Mouse (Mus musculus) hindbrain, embryonic 14.5 days (tissue): ENCODE measurements around the gene Dtnb. TPM values are rescaled to one million over a fixed set of nuclear protein-coding genes. Genes with fewer than 3 reads are reported as not detected.
A peak's percentile ranks its signal among the peaks of the same experiment; 100 is the strongest.

ENCODE experiments used
- ATAC-seq: fragments of 200-750 bp; cut with Nextera tagmentation; 2 replicates; pipeline ENCODE4 v1.8.0; 2017; ENCODE audit warnings: moderate number of reproducible peaks, mild to moderate bottlenecking, moderate TSS enrichment, moderate library complexity; ENCODE audit not compliant: low FRiP score
- DNase-seq: peaks from one replicate; pipeline ENCODE4 v3.0.0-alpha.2; 2015; ENCODE audit warnings: low spot score
- H3K27ac ChIP-seq: fragments of 300-500 bp; sonication (generic); 2 replicates; pipeline ENCODE4 v1.5.1; 2014; ENCODE audit warnings: mild to moderate bottlenecking, moderate library complexity
- H3K27me3 ChIP-seq: fragments of 300-500 bp; sonication (generic); 2 replicates; pipeline ENCODE4 v1.6.1; 2014; ENCODE audit warnings: mild to moderate bottlenecking, low read length, mixed read lengths; ENCODE audit not compliant: control insufficient read depth, insufficient read depth
- H3K36me3 ChIP-seq: fragments of 300-500 bp; sonication (generic); replicated peaks from 2 replicates; pipeline ENCODE4 v1.6.1; 2014; ENCODE audit not compliant: control insufficient read depth, insufficient read depth
- H3K4me1 ChIP-seq: fragments of 300-500 bp; sonication (generic); replicated peaks from 2 replicates; pipeline ENCODE4 v1.6.1; 2014; ENCODE audit warnings: antibody characterized with exemption, low read length, mixed read lengths; ENCODE audit not compliant: control insufficient read depth, insufficient read depth
- H3K4me2 ChIP-seq: fragments of 300-500 bp; sonication (generic); replicated peaks from 2 replicates; pipeline ENCODE4 v1.6.1; 2014; ENCODE audit warnings: mild to moderate bottlenecking, moderate library complexity
- H3K4me3 ChIP-seq: fragments of 300-500 bp; sonication (generic); replicated peaks from 2 replicates; pipeline ENCODE4 v1.5.1; 2014; ENCODE audit warnings: mild to moderate bottlenecking, low read length
- H3K9ac ChIP-seq: fragments of 300-500 bp; sonication (generic); 2 replicates; pipeline ENCODE4 v1.6.1; 2014
- H3K9me3 ChIP-seq: fragments of 300-500 bp; sonication (generic); 2 replicates; pipeline ENCODE4 v1.6.1; 2016; ENCODE audit warnings: low read length; ENCODE audit not compliant: control insufficient read depth
- WGBS: fragments of 180-500 bp; shearing (Covaris S2); extraction: QIAGEN DNeasy Blood & Tissue Kit; methylation state at CpG from one replicate; pipeline ENCODE4 v1.1.7; 2014; 5-methylcytosine and 5-hydroxymethylcytosine counted together
- polyA plus RNA-seq: library from polyadenylated mRNA; unstranded; fragments of >200 nt; fragmentation: Nextera tagmentation; extraction: Ambion mirVana; gene quantifications from 2 replicates; pipeline ENCODE4 v1.2.1, GENCODE M21; 2014

Dtnb gene
- polyA plus RNA-seq, 1 experiment from 2014 or later: 58.4 TPM

- ATAC-seq (no peak), DNase-seq (no peak)
- Histone ChIP-seq H3K4me1 (no peaks in the 10 kb centered on the region), H3K27ac (no peak overlapping the region), H3K4me2 (no peak overlapping the region), H3K9me3 (no peaks in the 10 kb centered on the region), H3K9ac (no peak overlapping the region), H3K4me3 (no peak overlapping the region), H3K36me3 (no peaks in the 10 kb centered on the region), H3K27me3 (no peaks in the 10 kb centered on the region)
- 39% methylated on average over 6 of the region's 6 CpGs for WGBS
Observed at GRCm38 (mm10) chr12:3546781-3547180, 25.4 kb upstream of the Dtnb start.

GRCm38 (mm10) chr12:3547506-3547905 is 24.7 kb upstream of the Dtnb start:
- Histone ChIP-seq H3K9ac (no peak overlapping the region), H3K4me1 (no peaks in the 10 kb centered on the region), H3K4me3 (no peak overlapping the region), H3K27ac (no peak overlapping the region), H3K36me3 (no peaks in the 10 kb centered on the region), H3K4me2 (no peak overlapping the region), H3K27me3 (no peaks in the 10 kb centered on the region), H3K9me3 (no peaks in the 10 kb centered on the region)
- 62% methylated on average over 4 of the region's 4 CpGs for WGBS
- DNase-seq (no peak), ATAC-seq (no peak)

- Histone ChIP-seq H3K4me3 (no peak overlapping the region), H3K4me1 (no peaks in the 10 kb centered on the region), H3K9me3 (no peaks in the 10 kb centered on the region), H3K27ac (no peak overlapping the region), H3K36me3 (no peaks in the 10 kb centered on the region), H3K9ac (no peak overlapping the region), H3K4me2 (no peak overlapping the region), H3K27me3 (no peaks in the 10 kb centered on the region)
- ATAC-seq: no peak
- DNase-seq: no peak
- WGBS: 67% methylated on average over 3 of the region's 3 CpGs
Observed at GRCm38 (mm10) chr12:3547911-3548310, 24.3 kb upstream of the Dtnb start.

GRCm38 (mm10) chr12:3548582-3549211 is 23.5 kb upstream of the Dtnb start:
- no peaks in the 10 kb centered on the region for H3K4me1 ChIP-seq
- no peaks in the 10 kb centered on the region for H3K27me3 ChIP-seq
- no peak for DNase-seq
- 53% methylated on average over 5 of the region's 5 CpGs for WGBS
- no peak overlapping the region for H3K4me2 ChIP-seq
- H3K4me3 ChIP-seq: no peak overlapping the region
- no peak for ATAC-seq
- H3K9me3 ChIP-seq: no peaks in the 10 kb centered on the region
- H3K27ac ChIP-seq: no peak overlapping the region
- H3K9ac ChIP-seq: no peak overlapping the region
- no peaks in the 10 kb centered on the region for H3K36me3 ChIP-seq

GRCm38 (mm10) chr12:3550280-3550679 is 21.9 kb upstream of the Dtnb start:
- ATAC-seq (no peak), DNase-seq (no peak)
- Histone ChIP-seq H3K27ac (no peak overlapping the region), H3K4me3 (no peak overlapping the region), H3K4me1 (no peaks in the 10 kb centered on the region), H3K4me2 (no peak overlapping the region), H3K9me3 (no peaks in the 10 kb centered on the region), H3K9ac (no peak overlapping the region), H3K27me3 (no peaks in the 10 kb centered on the region), H3K36me3 (no peaks in the 10 kb centered on the region)
- 10% methylated on average over 13 of the region's 13 CpGs for WGBS

- Histone ChIP-seq H3K4me1 (no peaks in the 10 kb centered on the region), H3K36me3 (no peaks in the 10 kb centered on the region), H3K27me3 (no peaks in the 10 kb centered on the region), H3K4me2 (no peak overlapping the region), H3K4me3 (no peak overlapping the region), H3K27ac (no peak overlapping the region), H3K9me3 (no peaks in the 10 kb centered on the region), H3K9ac (no peak overlapping the region)
- 64% methylated on average over 9 of the region's 9 CpGs for WGBS
- ATAC-seq (no peak), DNase-seq (no peak)
Observed at GRCm38 (mm10) chr12:3557414-3558319, 14.5 kb upstream of the Dtnb start.

- H3K9ac ChIP-seq: no peak overlapping the region
- ATAC-seq: no peak
Observed at GRCm38 (mm10) chr12:3560596-3560995, 11.6 kb upstream of the Dtnb start.

GRCm38 (mm10) chr12:3561032-3561431 is 11.1 kb upstream of the Dtnb start:
- Histone ChIP-seq H3K36me3 (no peaks in the 10 kb centered on the region), H3K9ac (no peak overlapping the region), H3K4me1 (no peaks in the 10 kb centered on the region), H3K4me3 (no peak overlapping the region), H3K9me3 (no peaks in the 10 kb centered on the region), H3K27me3 (no peaks in the 10 kb centered on the region), H3K27ac (no peak overlapping the region), H3K4me2 (no peak overlapping the region)
- DNase-seq (no peak), ATAC-seq (no peak)
- WGBS: 89% methylated on average over 6 of the region's 6 CpGs

More at GRCm38 (mm10) chr12:3560596-3560995, 11.6 kb upstream of the Dtnb start:
- Histone ChIP-seq H3K4me2 (no peak overlapping the region), H3K36me3 (no peaks in the 10 kb centered on the region), H3K9me3 (no peaks in the 10 kb centered on the region), H3K4me3 (no peak overlapping the region), H3K27ac (no peak overlapping the region), H3K27me3 (no peaks in the 10 kb centered on the region), H3K4me1 (no peaks in the 10 kb centered on the region)
- peak; percentile 68 for DNase-seq
- WGBS: 43% methylated on average over 1 of the region's 1 CpGs

- Histone ChIP-seq H3K4me2 (no peak overlapping the region), H3K9ac (no peak overlapping the region), H3K27me3 (no peaks in the 10 kb centered on the region), H3K9me3 (no peaks in the 10 kb centered on the region), H3K4me3 (no peak overlapping the region), H3K27ac (no peak overlapping the region), H3K4me1 (no peaks in the 10 kb centered on the region), H3K36me3 (no peaks in the 10 kb centered on the region)
- 94% methylated on average over 10 of the region's 10 CpGs for WGBS
- ATAC-seq (no peak), DNase-seq (no peak)
Observed at GRCm38 (mm10) chr12:3562806-3563205, 9.4 kb upstream of the Dtnb start.
